Mouse (Mus musculus) T-helper 2 cell (primary cell): ENCODE results near the gene Dhx57.

Experiments used
- in situ Hi-C: fragments of 300-600 bp; cut with MboI, MseI; formaldehyde crosslinking; loops from one replicate; pipeline ENCODE4 v1.15.1; 2025; ENCODE audit warnings: high pct_unique_total_duplicates

Dhx57 gene

DNA sequence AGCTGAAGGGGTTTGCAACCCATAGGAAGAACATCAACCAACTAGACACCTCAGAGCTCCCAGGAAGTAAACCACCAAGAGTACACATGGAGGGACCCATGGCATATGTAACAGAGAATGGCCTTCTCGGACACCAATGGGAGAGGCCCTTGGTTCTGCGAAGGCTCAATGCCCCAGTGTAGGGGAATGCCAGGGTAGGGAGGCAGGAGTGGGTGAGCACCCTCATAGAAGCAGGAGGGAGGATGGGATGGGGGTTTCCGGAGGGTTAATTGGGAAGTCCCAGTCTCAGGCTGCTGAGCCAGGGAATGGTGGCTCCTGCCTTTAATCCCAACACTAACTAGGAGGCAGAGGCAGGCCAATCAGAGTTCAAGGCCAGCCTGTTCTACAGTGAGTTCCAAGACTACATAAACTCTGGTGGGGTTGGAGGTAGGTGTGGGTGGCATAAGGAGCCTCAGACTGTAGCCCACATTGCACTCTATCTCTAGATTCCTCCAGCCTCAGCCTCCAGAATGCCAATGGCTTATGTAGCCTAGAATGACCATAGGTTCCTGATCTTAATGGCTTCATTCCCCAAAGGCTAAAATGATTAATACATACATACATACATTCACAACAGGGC, 91.0 kb downstream of the Dhx57 start:
- in situ Hi-C loops: loop anchor here (25.0 kb wide), 1 partner anchor 1287 kb away; the partner anchor contains the start of genes Cebpzos and Sult6b1

DNA sequence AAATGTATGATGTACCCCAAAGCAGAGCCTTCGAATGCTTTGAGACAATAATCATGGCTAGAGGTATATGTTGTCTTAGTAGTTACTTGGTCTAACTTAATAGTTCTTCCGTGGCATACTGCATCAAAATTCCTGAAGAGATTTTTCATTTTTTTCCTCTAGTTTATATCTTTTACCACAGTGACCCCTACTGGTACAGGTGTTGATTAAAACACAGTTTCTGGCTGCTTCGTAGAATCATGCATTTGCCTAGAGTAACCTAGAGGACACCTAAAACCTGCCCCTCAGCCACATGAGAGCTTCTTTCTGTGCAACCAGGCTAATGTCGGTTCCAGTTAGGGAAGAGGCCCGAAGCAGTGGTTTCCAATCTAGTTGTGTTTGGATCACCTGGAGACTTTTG, 97.2 kb downstream of the Dhx57 start:
- in situ Hi-C loops: loop anchor here (25.0 kb wide), 1 partner anchor 1281 kb away; the partner anchor contains the start of genes Cebpzos and Sult6b1
